Mouse (Mus musculus) 3T3-L1 (cell line): ENCODE results near the gene Ndufaf8.

Experiments
- DNase-seq: peaks from one replicate; pipeline ENCODE4 v3.0.0-alpha.2; 2015; ENCODE audit warnings: low read depth, low spot score

Gene Ndufaf8

DNA sequence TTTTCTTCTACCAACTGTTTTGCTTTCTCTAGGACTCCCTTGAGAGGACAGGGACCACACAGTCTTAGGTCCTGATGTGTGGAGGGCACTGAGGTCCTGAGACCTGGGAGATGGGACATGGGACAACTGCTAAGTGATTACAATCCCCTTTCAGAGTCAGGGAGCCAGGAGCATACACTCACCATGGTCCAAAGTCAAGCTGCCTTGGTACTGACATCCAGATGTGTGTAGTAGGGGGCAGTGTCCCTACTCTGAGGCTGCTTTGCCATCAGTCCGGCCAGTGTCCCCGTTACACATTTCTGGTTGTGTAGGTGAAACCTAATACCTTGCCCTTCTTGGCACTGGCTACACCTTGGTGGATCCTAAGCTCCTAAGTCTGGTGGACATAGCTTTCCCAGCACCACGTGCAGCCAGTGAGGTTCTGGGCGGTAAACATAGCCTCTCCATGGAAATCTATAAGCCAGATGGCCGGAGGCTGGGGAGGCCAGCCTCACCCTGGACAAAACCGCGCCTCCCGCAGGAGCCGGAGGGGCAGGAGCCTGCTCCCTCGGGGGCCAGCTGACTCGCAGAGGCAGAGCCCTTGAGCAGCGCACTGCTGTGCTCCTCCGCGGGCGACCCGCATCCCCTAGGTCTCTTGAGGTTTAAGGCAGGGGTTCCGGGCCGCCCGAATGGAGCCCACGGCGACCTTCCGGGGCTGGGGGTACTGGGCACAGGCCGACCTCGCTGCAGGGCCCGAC is 12.7 kb upstream of the Ndufaf8 start:
- DNase-seq, result peak; percentile 62

GRCm38 (mm10) chr11:120086702-120087152 is 12.0 kb upstream of the Ndufaf8 start, which contains the start of gene Cep131:
TSS of gene Cep131 (minus strand) at chr11:120086827.
- DNase-seq, result peak; percentile 99

DNA sequence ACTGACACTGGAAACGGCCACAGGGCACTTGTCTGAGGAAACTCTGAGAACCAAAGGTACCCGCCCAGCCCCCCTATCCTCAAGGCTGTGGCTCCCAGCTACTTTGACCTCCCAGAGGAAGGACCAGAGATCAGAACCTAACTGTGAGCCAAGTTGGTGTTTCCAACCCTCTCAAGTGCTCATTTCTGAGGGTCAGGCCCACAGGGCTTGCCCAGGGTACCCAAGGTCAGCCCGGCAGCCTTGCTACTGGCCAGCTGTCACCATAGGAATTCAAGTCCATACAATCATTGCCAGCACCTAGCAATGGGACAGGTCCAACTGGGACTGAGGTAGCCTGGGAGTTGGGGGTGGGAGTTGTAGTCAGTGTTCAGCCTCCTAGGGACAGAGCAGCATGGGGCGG is 8.1 kb upstream of the Ndufaf8 start:
- DNase-seq, result no peak

- DNase-seq, result no peak
Measured at GRCm38 (mm10) chr11:120092817-120093591, 5.7 kb upstream of the Ndufaf8 start.

- peak; percentile 88 for DNase-seq
Measured at GRCm38 (mm10) chr11:120101036-120101435, 2.3 kb downstream of the Ndufaf8 start.

GRCm38 (mm10) chr11:120103431-120103997 is 4.8 kb downstream of the Ndufaf8 start:
- DNase-seq, result no peak

GRCm38 (mm10) chr11:120107026-120107425 is 8.3 kb downstream of the Ndufaf8 start:
- DNase-seq, result no peak

DNA sequence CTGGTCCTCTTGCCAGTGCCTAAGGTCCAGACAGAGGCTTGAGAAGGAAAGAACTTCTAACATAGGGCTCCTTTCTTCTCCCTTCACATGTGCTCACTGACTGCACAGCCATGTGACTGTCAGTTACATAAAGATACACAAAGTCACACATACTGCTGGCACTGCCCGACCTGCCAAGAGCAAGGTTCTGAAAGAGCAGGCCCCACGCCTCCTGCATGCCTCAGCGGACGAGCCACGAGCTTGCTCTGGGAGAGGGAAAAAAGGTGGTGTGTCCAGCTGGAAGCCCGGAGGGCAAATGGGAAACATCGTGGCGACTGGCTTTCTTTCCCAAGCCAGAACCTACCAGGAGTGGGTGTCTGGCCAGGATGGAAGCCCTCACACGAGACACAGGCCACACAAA is 9.1 kb downstream of the Ndufaf8 start:
- DNase-seq, result no peak

DNA sequence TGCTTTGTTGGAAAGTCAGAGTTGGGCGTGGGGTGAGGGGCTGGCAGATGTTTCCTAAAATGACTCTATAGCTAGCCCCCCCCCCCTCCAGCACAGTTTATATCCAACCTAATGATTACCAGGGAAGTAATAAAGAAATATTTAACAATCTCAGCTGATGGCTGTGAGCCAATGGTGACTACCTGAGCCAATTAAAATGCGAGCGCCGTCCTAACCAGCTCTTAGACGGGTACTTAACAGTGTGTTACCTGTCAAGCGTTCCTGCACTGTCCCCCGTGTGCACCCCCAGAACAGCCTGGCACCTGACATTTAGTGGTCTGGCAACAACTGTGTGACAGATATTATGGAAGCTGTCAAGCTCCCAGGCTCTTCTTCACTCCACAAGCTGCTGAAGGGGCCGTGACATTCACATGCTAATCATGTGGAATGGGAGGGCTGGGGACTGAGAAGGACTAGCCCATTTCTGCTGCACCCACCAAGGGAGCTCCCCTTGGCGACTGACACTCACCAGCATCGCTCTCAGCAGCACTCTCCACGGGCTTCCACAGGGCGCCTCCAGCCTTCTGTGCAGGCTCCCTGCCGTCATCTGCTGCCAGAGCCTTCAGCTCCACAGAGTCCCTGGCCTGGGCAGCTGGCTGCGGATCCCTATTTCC is 11.0 kb downstream of the Ndufaf8 start:
- DNase-seq, result no peak

DNA sequence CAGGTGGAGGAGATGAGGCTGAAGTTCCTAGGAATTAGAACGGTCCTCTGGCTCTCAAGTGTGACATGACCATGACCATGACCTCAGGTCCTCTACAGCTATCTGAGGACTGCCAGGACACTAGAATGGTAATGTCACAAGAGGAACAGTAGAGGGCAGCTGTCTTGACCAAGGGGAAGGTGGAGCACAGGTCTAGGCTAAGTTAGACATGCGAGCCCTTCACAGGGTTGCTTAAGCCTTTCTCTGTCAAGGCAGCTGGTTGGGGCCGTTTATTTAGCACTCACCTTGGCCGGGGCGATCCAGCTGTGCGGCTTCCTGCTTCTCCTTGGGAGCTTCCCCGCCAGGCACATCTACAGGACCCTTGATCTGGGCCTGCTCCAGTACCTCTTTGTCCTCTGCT is 11.8 kb downstream of the Ndufaf8 start:
- peak; percentile 50 for DNase-seq

GRCm38 (mm10) chr11:120111033-120111432 is 12.3 kb downstream of the Ndufaf8 start:
- DNase-seq, result peak; percentile 79

- peak; percentile 49 for DNase-seq
Measured at GRCm38 (mm10) chr11:120112136-120112535, 13.4 kb downstream of the Ndufaf8 start.

- no peak for DNase-seq
Measured at GRCm38 (mm10) chr11:120114488-120115215, 15.9 kb downstream of the Ndufaf8 start.

GRCm38 (mm10) chr11:120117626-120118025 is 18.9 kb downstream of the Ndufaf8 start:
- DNase-seq, result no peak

- DNase-seq, result no peak
Measured at GRCm38 (mm10) chr11:120119108-120119507, 20.4 kb downstream of the Ndufaf8 start.

DNA sequence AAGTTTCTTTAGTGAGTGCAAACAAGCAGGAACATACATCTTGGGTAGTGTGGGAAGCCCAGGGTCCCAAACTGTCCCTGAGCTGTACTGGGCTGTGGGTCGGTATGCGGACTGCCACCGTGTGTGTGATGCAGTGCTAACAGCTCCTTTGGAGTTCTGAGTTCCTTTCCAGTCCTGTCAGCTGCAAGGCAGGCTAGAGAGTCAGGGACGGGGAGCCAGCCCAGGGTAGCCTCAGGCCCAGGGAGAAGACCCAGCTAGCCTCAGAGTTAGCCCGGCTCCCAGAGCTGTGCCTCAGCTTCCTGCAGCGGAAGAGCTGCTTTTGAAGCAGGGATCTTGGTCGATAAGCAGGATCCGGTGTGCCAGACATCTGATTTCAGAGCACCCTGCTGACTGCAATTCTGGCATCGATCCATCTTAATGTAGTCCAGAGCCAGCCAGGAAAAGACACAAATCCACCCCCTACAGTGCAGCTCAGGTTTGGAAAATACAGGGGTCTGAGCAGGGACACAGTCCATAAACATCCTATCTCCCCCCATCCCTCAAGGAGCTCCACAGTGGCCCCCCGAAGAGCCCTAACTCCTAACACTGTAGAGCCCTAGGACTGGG is 21.3 kb downstream of the Ndufaf8 start:
- no peak for DNase-seq

GRCm38 (mm10) chr11:120120642-120121420 is 22.1 kb downstream of the Ndufaf8 start:
- peak; percentile 77 for DNase-seq

GRCm38 (mm10) chr11:120122126-120122525 is 23.4 kb downstream of the Ndufaf8 start:
- DNase-seq, result no peak

DNA sequence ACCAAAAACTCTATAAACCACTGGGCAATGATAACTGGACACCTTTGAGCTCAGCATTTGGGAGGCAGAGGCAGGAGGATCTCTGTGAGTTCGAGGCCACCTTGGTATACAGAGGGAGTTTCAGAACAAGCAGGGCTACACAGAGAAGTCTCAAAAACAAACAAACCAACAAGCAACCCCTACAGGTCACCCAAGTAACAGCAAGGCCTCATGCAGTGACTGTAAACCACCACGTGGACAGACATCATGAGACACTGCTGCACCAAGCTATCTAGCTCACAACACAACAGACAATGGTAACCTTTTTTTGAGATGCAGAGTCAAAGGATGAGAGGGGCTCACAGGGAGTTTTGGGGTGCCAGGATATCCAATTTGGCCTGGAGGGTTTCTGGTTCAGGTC is 28.1 kb downstream of the Ndufaf8 start:
- peak; percentile 32 for DNase-seq

DNA sequence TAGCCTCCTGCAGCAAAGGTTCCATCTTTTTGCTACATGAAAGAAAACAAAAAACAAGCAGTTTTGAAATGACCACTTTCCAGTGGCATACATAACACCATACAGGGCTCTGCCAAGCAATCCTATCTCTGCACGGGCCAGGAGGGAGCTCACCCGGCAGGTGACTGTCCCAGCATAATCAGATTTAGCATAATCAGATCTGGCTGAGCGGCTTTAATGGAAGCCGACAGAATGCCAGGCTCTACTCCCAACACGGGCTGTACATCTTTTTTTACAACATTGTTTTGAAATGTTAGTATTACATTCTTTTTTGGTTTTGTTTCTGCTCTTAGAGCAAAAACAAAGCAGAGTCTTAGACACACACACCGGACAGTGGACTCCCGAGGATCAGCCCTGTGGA is 30.6 kb downstream of the Ndufaf8 start:
- DNase-seq, result no peak
